Mouse (Mus musculus): ENCODE data around the gene Tox3. TPM values are rescaled to one million over a fixed set of nuclear protein-coding genes. Genes with fewer than 3 reads are reported as not detected.

Tox3 gene
- polyA plus RNA-seq, 1 experiment from 2014 or later: 0.06 TPM

- H3K9me3 ChIP-seq (ENCODE audit: low read length): no peaks in the 10 kb centered on the region
- DNase-seq (no peak), ATAC-seq (no peak)
- no peaks in the 10 kb centered on the region for H3K36me3 ChIP-seq (replicated peaks; ENCODE audit: insufficient read depth, low read length)
- 78% methylated on average over 7 of the region's 7 CpGs for WGBS (ENCODE audit: insufficient replicate concordance)
- H3K27me3 ChIP-seq (ENCODE audit: insufficient read depth, low read length): no peaks in the 10 kb centered on the region
- H3K9ac ChIP-seq (replicated peaks): no peak overlapping the region
- no peak overlapping the region for H3K27ac ChIP-seq (ENCODE audit: low read depth)
- no peaks in the 10 kb centered on the region for H3K4me1 ChIP-seq (ENCODE audit: insufficient read depth)
- H3K4me3 ChIP-seq (ENCODE audit: low read depth, low read length): no peak overlapping the region
- TF ChIP-seq EP300 (IDR thresholded peaks at IDR 0.05; ENCODE audit: low read depth) (no peak), CTCF (IDR thresholded peaks at IDR 0.05; ENCODE audit: low read depth) (no peak)
- H3K4me2 ChIP-seq (ENCODE audit: low read depth, low read length): no peak overlapping the region
Measured at GRCm38 (mm10) chr8:90273182-90273581, 75.0 kb downstream of the Tox3 start.

GRCm38 (mm10) chr8:90271920-90272319, 76.2 kb downstream of the Tox3 start:
- Histone ChIP-seq H3K36me3 (replicated peaks; ENCODE audit: insufficient read depth, low read length) (no peaks in the 10 kb centered on the region), H3K4me1 (ENCODE audit: insufficient read depth) (no peaks in the 10 kb centered on the region), H3K27me3 (ENCODE audit: insufficient read depth, low read length) (no peaks in the 10 kb centered on the region), H3K9me3 (ENCODE audit: low read length) (no peaks in the 10 kb centered on the region), H3K9ac (replicated peaks) (no peak overlapping the region), H3K4me2 (ENCODE audit: low read depth, low read length) (no peak overlapping the region), H3K27ac (ENCODE audit: low read depth) (no peak overlapping the region), H3K4me3 (ENCODE audit: low read depth, low read length) (no peak overlapping the region)
- 87% methylated on average over 10 of the region's 10 CpGs for WGBS (ENCODE audit: insufficient replicate concordance)
- TF ChIP-seq EP300 (IDR thresholded peaks at IDR 0.05; ENCODE audit: low read depth) (no peak), CTCF (IDR thresholded peaks at IDR 0.05; ENCODE audit: low read depth) (no peak)
- ATAC-seq: no peak
- DNase-seq: no peak

- H3K36me3 ChIP-seq (replicated peaks; ENCODE audit: insufficient read depth, low read length): no peaks in the 10 kb centered on the region
- no peaks in the 10 kb centered on the region for H3K27me3 ChIP-seq (ENCODE audit: insufficient read depth, low read length)
- no peak overlapping the region for H3K4me3 ChIP-seq (ENCODE audit: low read depth, low read length)
- no peak overlapping the region for H3K4me2 ChIP-seq (ENCODE audit: low read depth, low read length)
- no peak overlapping the region for H3K9ac ChIP-seq (replicated peaks)
- no peaks in the 10 kb centered on the region for H3K4me1 ChIP-seq (ENCODE audit: insufficient read depth)
- TF ChIP-seq CTCF (IDR thresholded peaks at IDR 0.05; ENCODE audit: low read depth): no peak
- no peak for TF ChIP-seq EP300 (IDR thresholded peaks at IDR 0.05; ENCODE audit: low read depth)
- H3K9me3 ChIP-seq (ENCODE audit: low read length): no peaks in the 10 kb centered on the region
- H3K27ac ChIP-seq (ENCODE audit: low read depth): no peak overlapping the region
- DNase-seq (no peak), ATAC-seq (no peak)
- 62% methylated on average over 12 of the region's 12 CpGs for WGBS (ENCODE audit: insufficient replicate concordance)
Measured at GRCm38 (mm10) chr8:90267698-90268256, 80.4 kb downstream of the Tox3 start.

- WGBS (ENCODE audit: insufficient replicate concordance): 79% methylated on average over 3 of the region's 3 CpGs
- TF ChIP-seq CTCF (IDR thresholded peaks at IDR 0.05; ENCODE audit: low read depth): no peak
- no peaks in the 10 kb centered on the region for H3K36me3 ChIP-seq (replicated peaks; ENCODE audit: insufficient read depth, low read length)
- no peak overlapping the region for H3K4me2 ChIP-seq (ENCODE audit: low read depth, low read length)
- no peak overlapping the region for H3K27ac ChIP-seq (ENCODE audit: low read depth)
- H3K9ac ChIP-seq (replicated peaks): no peak overlapping the region
- no peaks in the 10 kb centered on the region for H3K27me3 ChIP-seq (ENCODE audit: insufficient read depth, low read length)
- DNase-seq (no peak), ATAC-seq (no peak)
- H3K9me3 ChIP-seq (ENCODE audit: low read length): no peaks in the 10 kb centered on the region
- no peak overlapping the region for H3K4me3 ChIP-seq (ENCODE audit: low read depth, low read length)
- H3K4me1 ChIP-seq (ENCODE audit: insufficient read depth): no peaks in the 10 kb centered on the region
Measured at GRCm38 (mm10) chr8:90266986-90267385, 81.2 kb downstream of the Tox3 start.

- Histone ChIP-seq H3K4me1 (ENCODE audit: insufficient read depth) (no peaks in the 10 kb centered on the region), H3K4me2 (ENCODE audit: low read depth, low read length) (no peak overlapping the region), H3K9ac (replicated peaks) (no peak overlapping the region), H3K27me3 (ENCODE audit: insufficient read depth, low read length) (no peaks in the 10 kb centered on the region), H3K27ac (ENCODE audit: low read depth) (no peak overlapping the region), H3K36me3 (replicated peaks; ENCODE audit: insufficient read depth, low read length) (no peaks in the 10 kb centered on the region), H3K9me3 (ENCODE audit: low read length) (no peaks in the 10 kb centered on the region), H3K4me3 (ENCODE audit: low read depth, low read length) (no peak overlapping the region)
- ATAC-seq: no peak
- no peak for DNase-seq
- TF ChIP-seq EP300 (IDR thresholded peaks at IDR 0.05; ENCODE audit: low read depth) (no peak), CTCF (IDR thresholded peaks at IDR 0.05; ENCODE audit: low read depth) (no peak)
- WGBS (ENCODE audit: insufficient replicate concordance): 78% methylated on average over 8 of the region's 8 CpGs
Measured at GRCm38 (mm10) chr8:90266239-90266638, 81.9 kb downstream of the Tox3 start.

- no peak for ATAC-seq
- no peak overlapping the region for H3K9ac ChIP-seq (replicated peaks)
- DNase-seq: no peak
- H3K27ac ChIP-seq (ENCODE audit: low read depth): no peak overlapping the region
- H3K4me3 ChIP-seq (ENCODE audit: low read depth, low read length): no peak overlapping the region
- 72% methylated on average over 11 of the region's 11 CpGs for WGBS (ENCODE audit: insufficient replicate concordance)
- H3K27me3 ChIP-seq (ENCODE audit: insufficient read depth, low read length): no peaks in the 10 kb centered on the region
- no peaks in the 10 kb centered on the region for H3K4me1 ChIP-seq (ENCODE audit: insufficient read depth)
- H3K4me2 ChIP-seq (ENCODE audit: low read depth, low read length): no peak overlapping the region
- TF ChIP-seq EP300 (IDR thresholded peaks at IDR 0.05; ENCODE audit: low read depth): no peak
- TF ChIP-seq CTCF (IDR thresholded peaks at IDR 0.05; ENCODE audit: low read depth): no peak
- H3K9me3 ChIP-seq (ENCODE audit: low read length): no peaks in the 10 kb centered on the region
- no peaks in the 10 kb centered on the region for H3K36me3 ChIP-seq (replicated peaks; ENCODE audit: insufficient read depth, low read length)
Measured at GRCm38 (mm10) chr8:90254158-90254867, 93.8 kb downstream of the Tox3 start.
